Mouse (Mus musculus): ENCODE results near the gene Mat2a.

DNA sequence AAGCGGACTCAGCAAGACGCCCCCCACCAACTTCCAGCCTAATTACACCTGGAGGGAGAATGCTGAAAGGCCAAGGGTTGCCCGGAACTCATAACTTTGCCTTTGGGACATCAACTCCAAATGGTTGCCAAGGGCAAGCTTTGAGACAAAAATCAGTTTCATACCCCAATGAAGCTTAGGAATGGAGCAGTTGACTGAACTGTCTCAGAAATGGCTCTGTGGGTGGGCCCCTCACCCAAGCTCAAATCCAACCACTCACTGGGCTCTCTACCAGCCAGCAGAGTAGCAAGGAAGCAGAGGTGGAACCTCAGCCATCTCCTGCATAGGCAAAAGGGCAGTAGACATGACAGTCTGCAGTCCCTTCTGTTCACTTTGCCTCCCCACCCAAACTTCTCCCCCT lies 51.5 kb downstream of the Mat2a start:
- TF ChIP-seq EP300 (IDR thresholded peaks at IDR 0.05; ENCODE audit: low read depth) (no peak), CTCF (IDR thresholded peaks at IDR 0.05; ENCODE audit: low read depth) (no peak)

Measured in liver, embryonic 14.5 days (tissue).